Mouse (Mus musculus): ENCODE data around the gene Sbf1. TPM values are rescaled to one million over a fixed set of nuclear protein-coding genes. Genes with fewer than 3 reads are reported as not detected.
A peak's percentile ranks its signal among the peaks of the same experiment; 100 is the strongest.

The Sbf1 gene
- total and polyA plus RNA-seq, 3 experiments, result 22.6 to 79.1 (median 69.3) TPM

GRCm38 (mm10) chr15:89363051-89363450 lies 47.9 kb upstream of the Sbf1 start:
- in situ Hi-C loops (cut with MboI; ENCODE audit: low pct_ligation_motif_present, low pct_unique_long_range_greater_than_20kb, low sequenced_read_pairs) (loop anchor here (25.0 kb wide), 1 partner anchor 251 kb away; the partner anchor contains the start of gene Tubgcp6), dilution Hi-C loops (cut with MboI; ENCODE audit: extremely low pct_ligation_motif_present, extremely low pct_unique_long_range_greater_than_20kb, low sequenced_read_pairs) (no loop called here)
- H3K36me3 ChIP-seq (replicated peaks in 1 of 2; ENCODE audit: control insufficient read depth in 1 of 2, insufficient read depth in 1 of 2, low read length in 1 of 2), result peaks cover 87 to 97% of the 10 kb centered on the region in 2 experiments

DNA sequence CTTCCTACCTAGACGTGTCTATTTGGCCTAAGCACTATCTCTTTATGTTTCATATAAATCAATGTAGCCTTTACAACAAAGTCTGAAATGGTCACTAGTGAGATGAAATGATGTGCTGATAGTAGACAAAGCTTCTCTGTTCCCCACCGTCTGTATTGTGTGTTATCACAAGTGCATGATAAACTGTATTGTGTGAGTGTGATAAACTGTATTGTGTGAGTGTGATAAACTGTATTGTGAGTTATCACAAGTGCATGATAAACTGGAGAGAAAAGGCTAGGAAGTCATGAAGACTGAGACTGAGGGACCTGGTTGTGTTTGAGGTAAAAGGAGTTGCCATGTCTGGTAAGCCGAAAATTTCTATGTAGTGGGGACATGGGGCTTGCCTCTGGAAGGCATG lies 43.7 kb upstream of the Sbf1 start:
- Histone ChIP-seq H3K27ac (ENCODE audit: insufficient read depth, low read depth) (no peak overlapping the region), H3K9ac (ENCODE audit: insufficient read depth, low read depth) (no peak overlapping the region), H3K79me2 (replicated peaks; ENCODE audit: control insufficient read depth, extremely low read depth, insufficient read depth, poor library complexity, severe bottlenecking) (peaks cover 75% of the 10 kb centered on the region), H3K27me3 (replicated peaks) (no peaks in the 10 kb centered on the region), H3K4me1 (ENCODE audit: control insufficient read depth in 1 of 2, insufficient read depth in 2 of 2) (peaks cover 13 to 38% of the 10 kb centered on the region in 2 experiments), H3K36me3 (replicated peaks in 1 of 2; ENCODE audit: control insufficient read depth in 1 of 2, insufficient read depth in 1 of 2, low read length in 1 of 2) (peaks cover 46 to 62% of the 10 kb centered on the region in 2 experiments), H3K9me3 (replicated peaks; ENCODE audit: low read length) (no peaks in the 10 kb centered on the region), H3K4me2 (ENCODE audit: insufficient read depth, low read depth, poor library complexity, severe bottlenecking) (0 out of 2 replicates have a peak overlapping the region, but pooled peaks have one; percentile 18), H3K4me3 (replicated peaks in 1 of 3; ENCODE audit: low read depth in 2 of 3, low read length in 2 of 3, poor library complexity in 1 of 3) (no peak overlapping the region)
- DNase-seq (ENCODE audit: extremely low read depth), result no peak
- dilution Hi-C loops (cut with MboI; ENCODE audit: extremely low pct_ligation_motif_present, extremely low pct_unique_long_range_greater_than_20kb, low sequenced_read_pairs), result no loop called here
- TF ChIP-seq SMC3 (IDR thresholded peaks at IDR 0.05; ENCODE audit: low read depth, low read length), result no peak
- in situ Hi-C loops (cut with MboI; ENCODE audit: low pct_ligation_motif_present, low pct_unique_long_range_greater_than_20kb, low sequenced_read_pairs), result loop anchor here (25.0 kb wide), 1 partner anchor 246 kb away; the partner anchor contains the start of gene Tubgcp6

More at GRCm38 (mm10) chr15:89363051-89363450, 47.9 kb upstream of the Sbf1 start:
- Histone ChIP-seq H3K9ac (ENCODE audit: insufficient read depth, low read depth) (no peak overlapping the region), H3K27me3 (replicated peaks) (no peaks in the 10 kb centered on the region), H3K4me2 (ENCODE audit: insufficient read depth, low read depth, poor library complexity, severe bottlenecking) (no peak overlapping the region), H3K4me3 (replicated peaks in 1 of 3; ENCODE audit: low read depth in 2 of 3, low read length in 2 of 3, poor library complexity in 1 of 3) (no peak overlapping the region), H3K79me2 (replicated peaks; ENCODE audit: control insufficient read depth, extremely low read depth, insufficient read depth, poor library complexity, severe bottlenecking) (peaks cover 44% of the 10 kb centered on the region), H3K9me3 (replicated peaks; ENCODE audit: low read length) (no peaks in the 10 kb centered on the region), H3K4me1 (ENCODE audit: control insufficient read depth in 1 of 2, insufficient read depth in 2 of 2) (peaks cover 5 to 18% of the 10 kb centered on the region in 2 experiments), H3K27ac (ENCODE audit: insufficient read depth, low read depth) (no peak overlapping the region)
- no peak for DNase-seq (ENCODE audit: extremely low read depth)
- no peak for TF ChIP-seq PAX5 (IDR thresholded peaks at IDR 0.05; ENCODE audit: low read length)
- no peak for TF ChIP-seq MAX (IDR thresholded peaks at IDR 0.05; ENCODE audit: low read length)

DNA sequence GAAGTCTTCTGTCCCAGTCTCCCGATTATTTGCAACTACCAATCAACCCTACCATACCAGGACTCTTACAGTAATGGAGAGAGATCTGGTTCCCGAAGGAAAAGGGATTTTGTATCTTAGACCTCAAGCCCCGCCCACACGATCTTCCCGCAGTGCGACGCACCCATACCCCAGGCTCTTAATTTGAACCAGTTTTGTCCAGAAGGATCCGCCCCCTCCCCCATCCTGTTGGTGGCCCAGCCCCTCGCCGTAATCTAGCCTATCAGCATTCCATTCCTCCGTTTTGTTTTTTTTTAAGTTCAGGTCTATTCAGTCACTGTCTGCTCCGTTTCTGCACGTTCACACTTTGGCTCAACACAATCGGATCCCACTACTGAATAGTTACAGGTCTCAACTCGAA lies 41.3 kb upstream of the Sbf1 start:
- Histone ChIP-seq H3K27ac (ENCODE audit: insufficient read depth, low read depth) (no peak overlapping the region), H3K27me3 (replicated peaks) (no peaks in the 10 kb centered on the region), H3K4me1 (ENCODE audit: control insufficient read depth in 1 of 2, insufficient read depth in 2 of 2) (peaks cover 15 to 41% of the 10 kb centered on the region in 2 experiments), H3K9me3 (replicated peaks; ENCODE audit: low read length) (no peaks in the 10 kb centered on the region), H3K4me2 (ENCODE audit: insufficient read depth, low read depth, poor library complexity, severe bottlenecking) (peak overlapping the region; percentile 89), H3K4me3 (replicated peaks in 1 of 3; ENCODE audit: low read depth in 2 of 3, low read length in 2 of 3, poor library complexity in 1 of 3) (peak overlapping the region; percentile 77 to 92 (median 85)), H3K79me2 (replicated peaks; ENCODE audit: control insufficient read depth, extremely low read depth, insufficient read depth, poor library complexity, severe bottlenecking) (peaks cover 64% of the 10 kb centered on the region), H3K9ac (ENCODE audit: insufficient read depth, low read depth) (peak overlapping the region; percentile 85), H3K36me3 (replicated peaks in 1 of 2; ENCODE audit: control insufficient read depth in 1 of 2, insufficient read depth in 1 of 2, low read length in 1 of 2) (peaks cover 46 to 62% of the 10 kb centered on the region in 2 experiments)
- TF ChIP-seq TBP (conservative IDR thresholded peaks at IDR 0.05; ENCODE audit: low read depth, low read length) (peak; percentile 63; the same call in 1 of the 2 replicates), NELFE (IDR thresholded peaks at IDR 0.05; ENCODE audit: low read depth, low read length) (0 out of 2 replicates have a peak, but pooled peaks have one; percentile 12), POLR2A (IDR thresholded peaks at IDR 0.05; ENCODE audit: low read depth, low read length) (peak; percentile 42; the same call in 1 of the 2 replicates), MXI1 (IDR thresholded peaks at IDR 0.05; ENCODE audit: low read depth, low read length) (peak; percentile 42; the same call in 1 of the 2 replicates), TCF12 (IDR thresholded peaks at IDR 0.05; ENCODE audit: low read depth, low read length) (no peak), ZNF384 (IDR thresholded peaks at IDR 0.05; ENCODE audit: low read depth, low read length) (peak; percentile 91), NRF1 (IDR thresholded peaks at IDR 0.05; ENCODE audit: low read depth, low read length) (no peak), BHLHE40 (IDR thresholded peaks at IDR 0.05; ENCODE audit: low read depth, low read length) (peak; percentile 52; the same call in 1 of the 2 replicates), MAZ (IDR thresholded peaks at IDR 0.05; ENCODE audit: low read depth, low read length) (no peak), RCOR1 (conservative IDR thresholded peaks at IDR 0.05; ENCODE audit: low read depth, low read length) (0 out of 2 replicates have a peak, but pooled peaks have one; percentile 6), CHD2 (IDR thresholded peaks at IDR 0.05; ENCODE audit: low read length) (no peak; the same call in 1 of the 2 replicates), SIN3A (IDR thresholded peaks at IDR 0.05; ENCODE audit: low read length) (peak; percentile 65), USF1 (IDR thresholded peaks at IDR 0.05; ENCODE audit: low read depth, low read length) (no peak), ELF1 (IDR thresholded peaks at IDR 0.05; ENCODE audit: low read depth, low read length) (no peak), JUND (conservative IDR thresholded peaks at IDR 0.05; ENCODE audit: low read depth, low read length) (no peak), MAX (IDR thresholded peaks at IDR 0.05; ENCODE audit: low read length) (0 out of 2 replicates have a peak, but pooled peaks have one; percentile 15)
- DNase-seq (ENCODE audit: extremely low read depth), result peak; percentile 95
- dilution Hi-C loops (cut with MboI; ENCODE audit: extremely low pct_ligation_motif_present, extremely low pct_unique_long_range_greater_than_20kb, low sequenced_read_pairs), result no loop called here
- in situ Hi-C loops (cut with MboI; ENCODE audit: low pct_ligation_motif_present, low pct_unique_long_range_greater_than_20kb, low sequenced_read_pairs), result loop anchor here (25.0 kb wide), 1 partner anchor 244 kb away; the partner anchor contains the start of gene Tubgcp6

Measured in CH12.LX (cell line).